Mouse (Mus musculus) lung, embryonic 16.5 days (tissue): ENCODE results near the gene Fbrs. TPM values are rescaled to one million over a fixed set of nuclear protein-coding genes. Genes with fewer than 3 reads are reported as not detected.

Experiments used
- ATAC-seq: fragments of 200-750 bp; cut with Nextera tagmentation; 2 replicates; pipeline ENCODE4 v1.8.0; 2017; ENCODE audit warnings: low read depth, mild to moderate bottlenecking, moderate library complexity
- H3K27ac ChIP-seq: fragments of 300-500 bp; sonication (generic); 2 replicates; pipeline ENCODE4 v1.5.1; 2014; ENCODE audit warnings: mild to moderate bottlenecking, control low read depth, low read length
- H3K27me3 ChIP-seq: fragments of 300-500 bp; sonication (generic); 2 replicates; pipeline ENCODE4 v1.6.1; 2014; ENCODE audit warnings: low read depth, low read length, mixed read lengths; ENCODE audit not compliant: control insufficient read depth, insufficient read depth
- H3K36me3 ChIP-seq: fragments of 300-500 bp; sonication (generic); 2 replicates; pipeline ENCODE4 v1.6.1; 2014; ENCODE audit warnings: low read length; ENCODE audit not compliant: control insufficient read depth, insufficient read depth
- H3K4me1 ChIP-seq: fragments of 300-500 bp; sonication (generic); replicated peaks from 2 replicates; pipeline ENCODE4 v1.6.1; 2014; ENCODE audit warnings: low read length, mixed read lengths; ENCODE audit not compliant: control insufficient read depth, insufficient read depth
- H3K4me2 ChIP-seq: fragments of 300-500 bp; sonication (generic); 2 replicates; pipeline ENCODE4 v1.6.1; 2014; ENCODE audit warnings: low read depth, low read length, control low read depth
- H3K4me3 ChIP-seq: fragments of 300-500 bp; sonication (generic); 2 replicates; pipeline ENCODE4 v1.5.1; 2014; ENCODE audit warnings: mild to moderate bottlenecking, low read length, control low read depth
- H3K9ac ChIP-seq: fragments of 300-500 bp; sonication (generic); 2 replicates; pipeline ENCODE4 v1.6.1; 2014; ENCODE audit warnings: low read length, control low read depth
- H3K9me3 ChIP-seq: fragments of 300-500 bp; sonication (generic); 2 replicates; pipeline ENCODE4 v1.6.1; 2016; ENCODE audit warnings: low read length; ENCODE audit not compliant: control insufficient read depth
- WGBS: fragments of 180-500 bp; shearing (Covaris S2); extraction: QIAGEN DNeasy Blood & Tissue Kit; methylation state at CpG from one replicate; pipeline ENCODE4 v1.1.7; 2014; 5-methylcytosine and 5-hydroxymethylcytosine counted together
- polyA plus RNA-seq: library from polyadenylated mRNA; unstranded; fragments of >200 nt; fragmentation: Nextera tagmentation; extraction: Ambion mirVana; gene quantifications from 2 replicates; pipeline ENCODE4 v1.2.1, GENCODE M21; 2015

The Fbrs gene
- polyA plus RNA-seq, 1 experiment from 2014 or later = 9.9 TPM

DNA sequence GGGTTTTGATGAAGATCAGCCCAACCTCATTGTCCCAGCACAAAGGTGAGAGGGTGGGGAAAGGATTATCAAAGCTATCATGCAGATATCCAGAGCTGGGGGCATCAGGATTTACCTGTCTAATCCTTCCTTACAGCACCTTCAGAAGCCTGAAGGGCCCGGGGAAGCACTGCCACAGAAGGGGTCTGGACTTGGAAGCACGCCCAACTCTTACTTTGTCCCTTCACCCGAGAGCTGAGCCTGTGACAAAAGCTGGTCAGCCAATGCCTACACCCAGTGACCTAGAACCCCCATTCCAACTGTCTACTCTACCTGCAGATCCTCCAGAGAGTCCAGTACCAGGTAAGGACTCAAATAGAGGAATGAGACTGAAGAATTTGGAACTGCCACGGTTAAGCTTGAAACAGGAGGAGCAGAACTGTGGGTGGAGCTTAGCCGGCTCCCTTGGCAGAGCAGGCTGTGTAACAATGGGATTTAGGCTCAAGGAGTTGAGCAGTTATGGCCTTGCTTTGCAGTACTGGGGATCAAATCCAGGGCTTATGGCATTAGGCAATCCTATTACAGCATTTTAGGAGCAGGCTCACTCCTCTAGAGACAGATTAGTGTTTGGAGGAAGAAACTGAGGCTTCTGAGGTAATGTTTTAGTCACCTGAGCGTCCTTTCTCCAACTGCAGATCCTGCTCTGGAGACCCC, 4.5 kb upstream of the Fbrs start:
- Histone ChIP-seq H3K4me2 (no peak overlapping the region), H3K9ac (no peak overlapping the region), H3K27me3 (no peaks in the 10 kb centered on the region), H3K36me3 (peaks cover 25% of the 10 kb centered on the region), H3K4me3 (no peak overlapping the region), H3K9me3 (no peaks in the 10 kb centered on the region), H3K4me1 (peaks cover 22% of the 10 kb centered on the region), H3K27ac (no peak overlapping the region)
- no peak for ATAC-seq
- WGBS = 75% methylated on average over 6 of the region's 6 CpGs

DNA sequence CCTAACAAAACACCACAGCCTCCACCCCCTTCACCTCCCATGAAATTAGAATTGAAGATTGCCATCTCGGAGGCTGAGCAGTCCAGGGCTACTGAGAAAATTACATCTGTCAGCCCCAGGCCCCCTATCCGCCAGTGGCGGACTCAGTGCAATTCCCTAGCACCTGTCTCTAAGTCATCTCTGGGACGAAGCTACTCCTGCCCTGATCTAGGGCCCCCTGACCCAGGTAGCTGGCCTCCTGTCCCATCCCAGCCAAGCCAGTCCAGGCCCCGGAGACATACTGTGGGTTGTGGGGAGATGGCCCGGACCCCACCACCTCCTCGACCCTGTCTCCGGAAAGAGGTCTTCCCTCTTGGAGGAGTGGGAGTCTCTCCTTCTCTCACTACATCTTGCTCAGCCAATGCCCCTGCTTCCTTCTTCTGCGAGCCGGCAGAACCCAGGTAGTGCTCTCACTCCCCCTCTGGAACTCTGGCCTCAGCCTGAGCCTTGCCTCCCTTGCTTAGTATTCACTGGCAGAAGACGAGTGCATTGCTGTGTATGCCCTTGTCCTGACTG, 3.7 kb upstream of the Fbrs start:
- no peaks in the 10 kb centered on the region for H3K9me3 ChIP-seq

DNA sequence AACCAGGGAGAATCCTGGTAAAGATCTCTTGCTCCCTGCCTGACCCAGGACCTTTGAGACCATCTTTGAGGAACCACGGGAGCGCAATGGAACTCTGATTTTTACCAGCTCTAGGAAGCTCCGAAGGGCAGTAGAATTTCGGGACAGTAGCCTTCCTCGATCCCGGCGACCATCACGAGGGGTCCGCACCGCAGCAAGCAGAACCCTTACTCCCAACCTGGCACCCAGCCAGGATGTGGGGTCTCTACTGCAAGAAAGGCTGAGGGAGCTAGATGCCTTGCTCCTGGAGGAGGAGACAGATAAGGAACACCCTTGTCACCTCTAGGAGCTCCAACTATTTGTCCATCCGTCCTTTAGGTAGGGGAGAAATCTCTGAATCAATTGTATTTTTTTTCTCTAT, 2.7 kb upstream of the Fbrs start:
- Histone ChIP-seq H3K36me3 (peaks cover 25% of the 10 kb centered on the region), H3K4me1 (peaks cover 30% of the 10 kb centered on the region), H3K9me3 (no peaks in the 10 kb centered on the region), H3K9ac (no peak overlapping the region), H3K4me3 (no peak overlapping the region), H3K27me3 (no peaks in the 10 kb centered on the region), H3K4me2 (no peak overlapping the region), H3K27ac (no peak overlapping the region)
- 93% methylated on average over 11 of the region's 11 CpGs for WGBS
- ATAC-seq = no peak

More for the DNA sequence above, 3.7 kb upstream of the Fbrs start:
- H3K4me3 ChIP-seq = no peak overlapping the region
- no peak overlapping the region for H3K9ac ChIP-seq
- no peaks in the 10 kb centered on the region for H3K27me3 ChIP-seq
- peaks cover 25% of the 10 kb centered on the region for H3K36me3 ChIP-seq
- 87% methylated on average over 11 of the region's 11 CpGs for WGBS
- H3K4me1 ChIP-seq = peaks cover 23% of the 10 kb centered on the region
- ATAC-seq = no peak
- H3K4me2 ChIP-seq = no peak overlapping the region
- no peak overlapping the region for H3K27ac ChIP-seq

DNA sequence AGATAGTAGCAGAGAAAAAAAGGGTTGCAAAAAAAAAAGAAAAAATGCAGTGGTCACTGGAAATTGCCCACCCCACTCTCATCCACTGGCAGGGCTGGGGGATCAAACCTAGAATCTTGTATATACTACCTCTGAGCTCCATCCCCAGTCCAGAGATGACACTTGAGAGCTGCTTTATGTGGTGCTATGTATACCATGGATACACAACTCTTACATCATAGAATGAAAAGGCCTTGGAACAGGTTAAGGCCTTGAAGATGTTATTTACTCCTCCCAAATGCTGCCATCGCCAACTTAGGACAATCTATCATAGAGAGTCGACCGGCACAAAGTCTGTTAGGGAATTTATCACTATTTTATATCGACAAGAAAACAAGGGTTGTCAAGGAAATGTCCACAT, 2.1 kb upstream of the Fbrs start:
- WGBS = 59% methylated on average over 4 of the region's 4 CpGs
- Histone ChIP-seq H3K4me2 (peak overlapping the region; percentile 61), H3K36me3 (peaks cover 26% of the 10 kb centered on the region), H3K9me3 (no peaks in the 10 kb centered on the region), H3K27ac (peak overlapping the region; percentile 99), H3K27me3 (no peaks in the 10 kb centered on the region), H3K9ac (peak overlapping the region; percentile 59), H3K4me3 (peak overlapping the region; percentile 98), H3K4me1 (peaks cover 30% of the 10 kb centered on the region)
- ATAC-seq = no peak

DNA sequence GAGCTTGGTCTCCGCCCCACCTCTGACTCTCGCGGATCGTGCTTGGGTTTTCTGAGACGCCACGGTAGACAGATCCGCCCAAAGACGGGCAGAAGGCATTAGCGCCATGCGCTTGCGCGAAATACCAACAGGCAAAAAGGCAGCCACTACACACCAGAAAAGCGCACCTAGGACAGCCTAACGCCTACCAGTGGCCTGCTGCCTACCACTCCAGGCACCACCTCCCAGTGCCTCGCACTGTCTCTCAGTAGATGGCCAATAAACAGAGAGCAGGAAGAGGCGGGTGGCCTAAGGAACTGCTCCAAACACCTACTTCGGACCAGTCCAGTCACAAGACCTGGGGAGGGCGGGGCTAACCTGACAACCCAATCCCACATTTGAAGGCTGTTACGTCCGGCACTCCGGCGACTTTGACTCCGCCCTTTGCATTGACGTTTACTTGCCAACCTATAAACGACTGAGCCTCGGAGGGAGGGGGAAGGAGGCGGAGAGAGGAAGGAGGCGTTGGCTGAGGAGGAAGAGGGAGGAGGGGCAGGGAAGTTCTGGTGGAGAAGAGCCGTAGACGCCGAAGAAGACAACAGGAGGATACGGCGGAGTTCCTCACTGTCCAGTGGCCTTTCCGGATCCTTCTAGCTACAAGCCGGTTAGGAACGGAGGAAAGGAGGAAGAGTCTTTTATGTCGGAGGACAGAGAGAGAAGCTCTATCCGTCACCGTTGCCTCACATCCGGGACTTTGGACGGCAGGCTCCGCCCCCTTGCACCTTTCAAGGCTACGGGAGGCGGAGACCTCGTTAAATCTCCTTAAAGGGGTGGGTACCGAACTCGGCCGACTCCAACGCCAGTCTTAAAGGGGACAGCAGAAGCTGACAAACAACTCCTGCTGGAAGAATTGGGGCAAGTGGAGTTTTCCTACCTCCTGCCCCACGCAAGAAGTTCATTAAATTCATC, 1.0 kb upstream of the Fbrs start:
- Histone ChIP-seq H3K27ac (peak overlapping the region; percentile 99), H3K36me3 (peaks cover 34% of the 10 kb centered on the region), H3K4me1 (peaks cover 21% of the 10 kb centered on the region), H3K9ac (peak overlapping the region; percentile 95), H3K27me3 (no peaks in the 10 kb centered on the region), H3K4me3 (peak overlapping the region; percentile 98), H3K4me2 (peak overlapping the region; percentile 91), H3K9me3 (no peaks in the 10 kb centered on the region)
- WGBS = under 1% methylated on average over 50 of the region's 50 CpGs
- ATAC-seq = peak; percentile 92

DNA sequence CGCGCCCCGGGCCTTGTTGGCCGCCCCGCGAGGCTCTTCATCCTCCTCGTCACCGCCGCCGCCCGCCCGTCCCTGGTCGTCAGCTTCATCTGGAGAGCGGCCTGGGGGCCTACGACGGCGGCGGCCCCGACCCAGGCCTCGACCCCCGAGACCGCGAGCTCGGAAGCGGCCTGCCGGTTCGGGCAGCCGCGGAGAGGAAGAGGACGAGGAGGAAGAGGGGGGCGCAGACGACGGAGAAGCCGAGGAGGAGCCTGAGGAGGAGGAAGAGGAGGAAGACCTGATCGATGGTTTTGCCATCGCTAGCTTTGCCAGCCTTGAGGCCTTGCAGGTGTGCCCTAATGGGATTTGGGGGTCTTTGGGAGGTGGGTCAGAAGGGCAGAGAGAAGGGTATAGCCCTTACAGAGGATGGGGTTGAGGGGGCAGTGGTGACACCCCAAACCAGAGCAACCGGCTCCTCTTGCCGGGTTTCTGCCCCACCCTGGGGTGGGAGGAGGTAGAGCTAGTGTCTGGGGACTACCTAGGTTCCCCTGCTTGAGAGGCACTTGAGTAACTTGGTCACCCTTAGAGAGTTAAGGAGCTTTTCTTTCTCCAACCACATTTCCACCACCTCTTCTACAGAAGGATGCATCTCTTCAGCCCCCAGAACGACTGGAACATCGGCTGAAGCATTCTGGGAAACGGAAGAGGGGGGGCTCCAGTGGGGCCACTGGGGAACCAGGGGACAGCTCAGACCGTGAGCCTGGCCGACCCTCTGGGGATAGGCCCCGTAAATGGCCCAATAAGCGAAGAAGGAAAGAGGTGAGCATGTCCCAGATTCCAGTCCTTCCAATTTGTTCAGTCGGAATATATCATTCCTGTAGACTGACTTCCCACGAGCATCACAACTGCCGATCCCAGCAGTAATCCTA, 573 bp downstream of the Fbrs start:
- H3K4me1 ChIP-seq = peaks cover 21% of the 10 kb centered on the region
- H3K4me3 ChIP-seq = peak overlapping the region; percentile 98
- peak overlapping the region; percentile 91 for H3K4me2 ChIP-seq
- no peak for ATAC-seq
- peak overlapping the region; percentile 95 for H3K9ac ChIP-seq
- no peaks in the 10 kb centered on the region for H3K9me3 ChIP-seq
- H3K27me3 ChIP-seq = no peaks in the 10 kb centered on the region
- WGBS = 2% methylated on average over 44 of the region's 48 CpGs
- peak overlapping the region; percentile 99 for H3K27ac ChIP-seq
- peaks cover 35% of the 10 kb centered on the region for H3K36me3 ChIP-seq

DNA sequence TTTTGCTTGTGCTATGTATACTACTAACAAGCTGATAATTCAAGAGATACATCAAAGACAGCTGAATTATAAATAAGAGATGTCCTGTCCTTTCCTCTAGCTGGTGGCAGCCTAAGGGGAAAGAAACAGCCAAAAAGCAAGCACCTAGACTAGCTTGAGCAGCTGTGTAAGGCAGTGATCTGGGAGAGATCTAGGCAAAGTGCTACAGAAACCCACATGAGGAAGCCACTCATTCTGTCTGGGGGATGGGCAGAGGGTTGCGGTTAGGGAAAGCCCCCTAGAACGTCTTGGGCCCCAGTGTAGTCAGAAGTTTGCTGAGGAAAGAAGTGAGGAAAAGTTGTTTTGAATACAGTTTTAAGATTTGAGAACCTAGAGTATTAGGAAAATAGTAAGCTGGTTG, 1.3 kb downstream of the Fbrs start:
- WGBS = 52% methylated on average over 2 of the region's 2 CpGs
- peaks cover 36% of the 10 kb centered on the region for H3K36me3 ChIP-seq
- H3K4me3 ChIP-seq = peak overlapping the region; percentile 98
- H3K27ac ChIP-seq = no peak overlapping the region
- peak overlapping the region; percentile 95 for H3K9ac ChIP-seq
- H3K4me1 ChIP-seq = peaks cover 21% of the 10 kb centered on the region
- peak overlapping the region; percentile 91 for H3K4me2 ChIP-seq
- no peaks in the 10 kb centered on the region for H3K27me3 ChIP-seq
- no peaks in the 10 kb centered on the region for H3K9me3 ChIP-seq
- no peak for ATAC-seq

DNA sequence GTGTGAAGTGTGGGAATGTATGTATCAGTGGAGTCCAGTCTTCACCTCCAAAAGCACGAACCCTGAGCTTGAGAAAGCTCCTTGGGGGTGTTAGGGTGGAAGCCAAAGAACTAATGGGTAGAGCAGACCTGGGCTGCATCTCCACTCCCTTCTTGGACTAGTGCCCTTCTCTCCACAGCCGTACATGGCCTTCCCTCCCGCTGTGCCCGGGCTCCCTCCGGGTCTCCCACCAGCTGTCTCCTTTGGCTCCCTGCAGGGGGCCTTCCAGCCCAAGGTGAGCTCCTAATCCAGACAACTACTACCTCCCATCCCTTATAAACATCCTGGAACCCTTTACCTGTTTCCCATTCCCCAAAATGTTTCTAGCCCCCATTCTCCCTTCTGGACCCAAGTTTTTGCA, 6.4 kb downstream of the Fbrs start:
- peaks cover 5% of the 10 kb centered on the region for H3K4me1 ChIP-seq
- no peak overlapping the region for H3K4me2 ChIP-seq
- no peak overlapping the region for H3K27ac ChIP-seq
- H3K9me3 ChIP-seq = no peaks in the 10 kb centered on the region
- H3K9ac ChIP-seq = no peak overlapping the region
- no peaks in the 10 kb centered on the region for H3K27me3 ChIP-seq
- 83% methylated on average over 5 of the region's 5 CpGs for WGBS
- no peak overlapping the region for H3K4me3 ChIP-seq
- H3K36me3 ChIP-seq = peaks cover 61% of the 10 kb centered on the region
- no peak for ATAC-seq
